Mouse (Mus musculus): ENCODE data around the gene Sncg. TPM values are rescaled to one million over a fixed set of nuclear protein-coding genes. Genes with fewer than 3 reads are reported as not detected.
A peak's percentile ranks its signal among the peaks of the same experiment; 100 is the strongest.
"Not testable (repeated sequence)": the region's sequence is repeated elsewhere in the genome, so short reads cannot be mapped to it uniquely, and the experiment has no call there.

Sncg gene
- not detected in 2 replicates for polyA plus RNA-seq (2011; ENCODE audit: insufficient read depth, insufficient read length, low replicate concordance, missing spikeins)

- H3K4me3 ChIP-seq (replicated peaks; ENCODE audit: control insufficient read depth, low read depth, low read length) = no peak within 1 kb of the TSS
- WGBS = 21% methylated on average over 10 of the region's 10 CpGs
- no peak within 1 kb of the TSS for H3K27ac ChIP-seq (ENCODE audit: control insufficient read depth, insufficient read depth, low read depth, low read length, poor library complexity)
Measured at GRCm38 (mm10) chr14:34374577-34374976, at the start of gene Sncg. Gene Sncg, minus strand, starts transcription at chr14:34374789.

GRCm38 (mm10) chr14:34421078-34421477 is 46.5 kb upstream of the Sncg start:
- Histone ChIP-seq H3K4me1 (ENCODE audit: control insufficient read depth, insufficient read depth, low read length) (no peaks in the 10 kb centered on the region), H3K27ac (ENCODE audit: control insufficient read depth, insufficient read depth, low read depth, low read length, poor library complexity) (no peak overlapping the region), H3K4me3 (replicated peaks; ENCODE audit: control insufficient read depth, low read depth, low read length) (no peak overlapping the region)
- WGBS = 57% methylated on average over 1 of the region's 1 CpGs
- TF ChIP-seq POLR2A (IDR thresholded peaks at IDR 0.05; ENCODE audit: borderline replicate concordance, control insufficient read depth, low read depth, low read length) (no peak), CTCF (IDR thresholded peaks at IDR 0.05; ENCODE audit: control insufficient read depth, insufficient read depth, low read length) (no peak)

More at GRCm38 (mm10) chr14:34374577-34374976, at the start of gene Sncg:
- H3K4me1 ChIP-seq (ENCODE audit: control insufficient read depth, insufficient read depth, low read length) = no peaks in the 10 kb centered on the region
- no peak for TF ChIP-seq CTCF (IDR thresholded peaks at IDR 0.05; ENCODE audit: control insufficient read depth, insufficient read depth, low read length)
- TF ChIP-seq POLR2A (IDR thresholded peaks at IDR 0.05; ENCODE audit: borderline replicate concordance, control insufficient read depth, low read depth, low read length) = no peak

- WGBS = 81% methylated on average over 5 of the region's 5 CpGs
- Histone ChIP-seq H3K4me1 (ENCODE audit: control insufficient read depth, insufficient read depth, low read length) (no peaks in the 10 kb centered on the region), H3K27ac (ENCODE audit: control insufficient read depth, insufficient read depth, low read depth, low read length, poor library complexity) (no peak overlapping the region), H3K4me3 (replicated peaks; ENCODE audit: control insufficient read depth, low read depth, low read length) (no peak overlapping the region)
- TF ChIP-seq POLR2A (IDR thresholded peaks at IDR 0.05; ENCODE audit: borderline replicate concordance, control insufficient read depth, low read depth, low read length) (no peak), CTCF (IDR thresholded peaks at IDR 0.05; ENCODE audit: control insufficient read depth, insufficient read depth, low read length) (no peak)
Measured at GRCm38 (mm10) chr14:34417501-34417900, 42.9 kb upstream of the Sncg start.

- H3K27ac ChIP-seq (ENCODE audit: control insufficient read depth, insufficient read depth, low read depth, low read length, poor library complexity); H3K4me3 ChIP-seq (replicated peaks; ENCODE audit: control insufficient read depth, low read depth, low read length); H3K4me1 ChIP-seq (ENCODE audit: control insufficient read depth, insufficient read depth, low read length): not testable (repeated sequence)
- 82% methylated on average over 4 of the region's 4 CpGs for WGBS
Measured at GRCm38 (mm10) chr14:34416946-34417345, 42.4 kb upstream of the Sncg start.

GRCm38 (mm10) chr14:34412164-34412896 is 37.7 kb upstream of the Sncg start:
- Histone ChIP-seq H3K4me3 (replicated peaks; ENCODE audit: control insufficient read depth, low read depth, low read length) (no peak overlapping the region), H3K4me1 (ENCODE audit: control insufficient read depth, insufficient read depth, low read length) (no peaks in the 10 kb centered on the region; the same call in 1 of the 2 replicates), H3K27ac (ENCODE audit: control insufficient read depth, insufficient read depth, low read depth, low read length, poor library complexity) (no peak overlapping the region)
- no peak for TF ChIP-seq CTCF (IDR thresholded peaks at IDR 0.05; ENCODE audit: control insufficient read depth, insufficient read depth, low read length)
- 83% methylated on average over 7 of the region's 7 CpGs for WGBS

- Histone ChIP-seq H3K27ac (ENCODE audit: control insufficient read depth, insufficient read depth, low read depth, low read length, poor library complexity) (no peak overlapping the region), H3K4me3 (replicated peaks; ENCODE audit: control insufficient read depth, low read depth, low read length) (no peak overlapping the region), H3K4me1 (ENCODE audit: control insufficient read depth, insufficient read depth, low read length) (no peaks in the 10 kb centered on the region; the same call in 1 of the 2 replicates)
- 87% methylated on average over 6 of the region's 6 CpGs for WGBS
- TF ChIP-seq CTCF (IDR thresholded peaks at IDR 0.05; ENCODE audit: control insufficient read depth, insufficient read depth, low read length) (no peak), POLR2A (IDR thresholded peaks at IDR 0.05; ENCODE audit: borderline replicate concordance, control insufficient read depth, low read depth, low read length) (no peak)
Measured at GRCm38 (mm10) chr14:34410716-34411115, 36.1 kb upstream of the Sncg start.

GRCm38 (mm10) chr14:34403424-34403823 is 28.8 kb upstream of the Sncg start:
- WGBS = 77% methylated on average over 7 of the region's 7 CpGs
- Histone ChIP-seq H3K4me1 (ENCODE audit: control insufficient read depth, insufficient read depth, low read length) (no peaks in the 10 kb centered on the region; the same call in 1 of the 2 replicates), H3K4me3 (replicated peaks; ENCODE audit: control insufficient read depth, low read depth, low read length) (no peak overlapping the region), H3K27ac (ENCODE audit: control insufficient read depth, insufficient read depth, low read depth, low read length, poor library complexity) (no peak overlapping the region)
- no peak for TF ChIP-seq CTCF (IDR thresholded peaks at IDR 0.05; ENCODE audit: control insufficient read depth, insufficient read depth, low read length)
- no peak for TF ChIP-seq POLR2A (IDR thresholded peaks at IDR 0.05; ENCODE audit: borderline replicate concordance, control insufficient read depth, low read depth, low read length)

- Histone ChIP-seq H3K4me3 (replicated peaks; ENCODE audit: control insufficient read depth, low read depth, low read length) (no peak overlapping the region), H3K27ac (ENCODE audit: control insufficient read depth, insufficient read depth, low read depth, low read length, poor library complexity) (no peak overlapping the region), H3K4me1 (ENCODE audit: control insufficient read depth, insufficient read depth, low read length) (no peaks in the 10 kb centered on the region; the same call in 1 of the 2 replicates)
- TF ChIP-seq POLR2A (IDR thresholded peaks at IDR 0.05; ENCODE audit: borderline replicate concordance, control insufficient read depth, low read depth, low read length) = no peak
- TF ChIP-seq CTCF (IDR thresholded peaks at IDR 0.05; ENCODE audit: control insufficient read depth, insufficient read depth, low read length) = no peak
- WGBS = 83% methylated on average over 8 of the region's 8 CpGs
Measured at GRCm38 (mm10) chr14:34402871-34403270, 28.3 kb upstream of the Sncg start.

GRCm38 (mm10) chr14:34401135-34401534 is 26.5 kb upstream of the Sncg start:
- WGBS = 25% methylated on average over 6 of the region's 6 CpGs
- TF ChIP-seq CTCF (IDR thresholded peaks at IDR 0.05; ENCODE audit: control insufficient read depth, insufficient read depth, low read length) (peak; percentile 99), POLR2A (IDR thresholded peaks at IDR 0.05; ENCODE audit: borderline replicate concordance, control insufficient read depth, low read depth, low read length) (no peak)
- Histone ChIP-seq H3K4me3 (replicated peaks; ENCODE audit: control insufficient read depth, low read depth, low read length) (no peak overlapping the region), H3K4me1 (ENCODE audit: control insufficient read depth, insufficient read depth, low read length) (no peaks in the 10 kb centered on the region), H3K27ac (ENCODE audit: control insufficient read depth, insufficient read depth, low read depth, low read length, poor library complexity) (no peak overlapping the region)
